Mouse (Mus musculus): ENCODE results near the gene Gm5800. TPM values are rescaled to one million over a fixed set of nuclear protein-coding genes. Genes with fewer than 3 reads are reported as not detected.
"Not testable (repeated sequence)": the region's sequence is repeated elsewhere in the genome, so short reads cannot be mapped to it uniquely, and the experiment has no call there.

Gm5800 gene
- not detected for total RNA-seq (2021)
- long read RNA-seq, experiment 1: 0 reads
- long read RNA-seq, experiment 2: 0 reads

DNA sequence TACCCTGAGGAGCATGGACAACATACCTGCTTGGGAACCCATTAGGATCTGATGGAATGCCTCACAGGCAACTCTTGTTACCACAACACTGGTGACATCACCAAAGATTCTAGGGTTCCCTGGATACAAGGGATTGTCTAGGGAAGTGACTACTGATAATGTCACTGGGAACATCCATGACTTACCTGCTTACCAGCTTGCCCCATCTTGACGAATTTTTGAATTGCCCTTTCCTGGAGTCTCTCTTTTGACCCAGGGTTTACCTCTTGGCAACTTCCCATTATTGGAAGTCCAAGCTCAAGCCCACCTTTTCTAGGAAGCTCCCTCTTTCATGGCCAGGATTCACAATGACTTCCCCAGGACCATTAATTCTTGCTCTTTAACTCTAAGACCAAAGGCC, at the start of gene Gm5800:
Gm5800 (minus strand) TSS at position 101 of the 400 bp plus-strand sequence.
- intact Hi-C loops (cut with DNase I; ENCODE audit: low total_unique reads): no loop called here
- no peak for DNase-seq

DNA sequence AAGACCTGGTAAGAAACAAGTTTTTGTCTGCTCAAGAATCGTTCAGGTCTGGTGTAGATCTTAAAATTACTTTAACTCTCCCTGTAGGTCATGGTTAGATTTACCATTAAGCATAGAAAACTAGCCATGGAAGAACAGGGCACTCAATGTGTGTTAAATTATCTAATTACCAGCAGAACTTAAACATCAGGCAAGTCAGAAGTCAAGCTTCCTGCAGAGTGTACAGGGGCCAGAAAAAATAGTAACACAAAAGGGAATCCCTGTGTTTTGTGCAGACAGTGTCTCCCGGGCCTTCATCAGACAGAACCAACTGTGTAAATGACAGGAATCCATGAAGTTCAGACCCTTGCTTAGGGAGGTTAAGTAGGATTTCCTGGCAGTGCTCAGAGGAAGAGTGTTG, 39.0 kb upstream of the Gm5800 start:
- intact Hi-C loops (cut with DNase I; ENCODE audit: low total_unique reads): no loop called here
- DNase-seq: no peak

DNA sequence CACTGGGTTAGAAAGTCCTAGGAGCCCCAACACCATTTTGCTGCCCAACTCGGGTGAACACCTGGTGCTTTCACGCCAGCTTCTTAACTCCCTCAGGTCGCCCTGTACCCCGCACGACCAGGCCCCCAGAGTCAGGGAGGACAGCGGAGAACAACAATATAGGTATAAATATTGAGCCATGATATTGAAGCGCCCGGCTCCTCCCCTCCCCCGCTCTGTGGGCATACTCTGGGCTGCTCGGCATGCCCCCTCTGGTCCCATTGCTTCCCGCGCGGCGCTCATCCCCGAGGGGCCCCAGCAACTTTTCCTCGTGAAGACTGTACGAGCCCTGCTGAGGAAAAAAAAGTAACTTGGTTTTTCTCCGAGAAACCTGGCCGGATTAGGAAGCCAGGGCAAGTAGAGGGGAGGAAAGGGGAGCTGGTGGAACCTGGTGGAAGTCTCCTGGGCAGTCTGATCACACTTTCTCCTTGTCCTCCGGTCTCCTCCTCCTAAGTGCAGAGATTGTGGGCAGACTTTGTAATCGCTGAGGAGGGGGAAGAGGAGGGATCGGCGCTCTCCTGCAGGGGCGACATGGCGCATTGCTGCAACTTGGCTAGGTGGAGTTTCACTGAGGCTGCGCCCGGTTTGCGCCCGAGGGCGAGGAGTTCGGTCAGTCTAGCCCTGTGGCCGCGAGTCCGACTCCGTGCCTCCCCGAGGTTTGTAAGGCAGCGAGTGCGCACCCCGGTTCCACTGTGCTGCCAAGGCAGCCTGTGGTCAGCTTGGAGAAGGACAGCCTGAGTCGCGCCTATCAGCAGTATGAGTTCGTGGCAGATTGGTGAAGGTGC, 23.6 kb upstream of the Gm5800 start:
- intact Hi-C loops (cut with DNase I; ENCODE audit: low total_unique reads): no loop called here

DNA sequence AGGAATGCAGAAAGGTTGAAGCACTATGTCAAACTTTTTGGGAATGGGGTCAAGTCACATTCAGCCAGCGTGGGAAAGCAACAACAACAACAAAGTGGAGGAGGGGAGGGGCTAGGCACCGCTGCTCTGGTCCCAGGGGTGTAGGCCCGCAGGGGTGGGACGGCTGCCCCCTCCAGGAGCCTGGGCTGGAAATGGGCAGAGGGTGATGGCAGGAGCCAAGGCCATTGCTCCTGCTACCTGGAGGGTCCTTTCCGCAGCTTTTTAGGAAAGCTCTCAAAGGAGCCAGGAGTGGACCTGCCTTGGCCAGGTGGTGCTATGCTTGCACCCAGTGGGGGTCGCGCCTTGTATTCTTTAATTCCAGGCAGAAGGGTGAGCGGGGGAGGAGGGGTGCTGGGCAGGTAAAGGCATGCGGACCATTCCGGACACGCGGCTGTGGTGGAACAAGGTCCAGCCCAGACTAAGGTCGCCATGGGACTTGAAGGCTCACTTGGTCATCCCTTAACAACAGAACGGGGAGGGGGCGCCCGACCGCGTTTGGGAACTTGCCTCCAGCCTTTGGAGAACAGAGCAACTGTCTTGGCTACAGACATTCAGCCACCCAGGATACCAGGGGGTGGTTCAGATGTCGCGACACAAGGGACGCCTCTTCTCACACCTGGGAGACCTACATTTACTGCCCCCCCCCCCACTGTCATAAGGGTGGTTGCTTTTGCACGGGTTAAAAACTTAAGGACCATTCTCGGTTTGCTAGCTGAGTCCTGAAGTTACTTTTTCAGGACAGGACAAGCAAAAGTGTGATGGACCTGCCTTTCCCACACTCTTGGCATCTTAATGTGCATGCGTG, 22.4 kb upstream of the Gm5800 start:
- no peak for DNase-seq
- intact Hi-C loops (cut with DNase I; ENCODE audit: low total_unique reads): no loop called here

More for the DNA sequence above, 23.6 kb upstream of the Gm5800 start:
- no peak for DNase-seq

DNA sequence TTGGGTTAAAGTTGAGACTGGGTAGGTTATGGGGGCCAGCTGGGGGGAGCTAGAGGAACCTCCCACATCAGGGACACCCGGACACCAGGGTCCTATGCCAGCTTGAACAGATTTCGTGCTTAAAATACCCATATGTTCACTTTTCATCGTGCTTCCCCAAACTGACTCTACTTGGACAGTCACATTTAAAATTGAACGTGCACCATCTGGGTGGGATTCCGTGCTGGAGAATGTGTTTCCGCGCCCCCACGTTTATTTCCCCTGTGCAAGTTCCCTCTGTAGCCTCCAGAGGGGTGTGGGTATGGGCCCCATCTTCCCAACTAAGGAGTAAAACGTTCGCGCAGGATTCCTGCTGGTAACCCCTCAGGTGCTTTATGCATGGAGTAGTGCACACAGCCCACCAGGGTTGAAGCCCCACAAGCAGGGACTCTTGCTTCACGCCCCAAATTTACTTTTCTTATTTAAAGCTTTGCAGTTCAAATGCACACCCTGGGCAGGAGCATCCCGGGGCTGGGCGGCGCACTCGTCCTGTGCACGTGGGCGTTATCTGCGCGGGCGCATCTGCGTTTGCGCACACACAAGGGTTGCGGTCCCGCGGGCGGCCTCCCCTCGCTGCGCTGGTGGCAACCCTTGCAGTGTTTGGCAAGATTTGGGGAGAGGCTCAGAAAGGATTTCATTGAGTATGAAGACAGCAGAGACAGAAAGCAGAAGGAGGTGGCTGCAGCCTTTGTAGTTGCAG, 21.6 kb upstream of the Gm5800 start:
- no peak for DNase-seq
- intact Hi-C loops (cut with DNase I; ENCODE audit: low total_unique reads): no loop called here

DNA sequence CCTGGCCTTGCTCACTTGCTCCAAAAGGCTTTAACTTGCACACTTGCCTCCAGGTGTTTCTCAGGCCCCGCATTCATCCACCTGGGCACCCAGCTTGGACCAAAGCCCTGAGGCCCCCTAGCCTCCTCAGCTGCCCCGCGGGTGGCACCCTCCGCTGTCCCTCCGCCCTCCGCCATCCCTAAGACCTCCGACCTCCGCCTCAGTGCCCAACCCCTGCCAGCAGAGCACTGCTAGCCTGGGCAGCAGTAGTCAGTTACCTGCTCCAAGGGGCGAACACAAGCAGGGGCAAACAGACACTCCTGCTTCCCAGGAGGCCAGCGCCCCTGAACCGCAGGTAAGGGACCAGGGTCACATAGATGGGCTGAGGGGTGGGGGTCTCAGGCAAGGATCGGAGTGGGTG, 21.0 kb upstream of the Gm5800 start:
- intact Hi-C loops (cut with DNase I; ENCODE audit: low total_unique reads): no loop called here
- no peak for DNase-seq

DNA sequence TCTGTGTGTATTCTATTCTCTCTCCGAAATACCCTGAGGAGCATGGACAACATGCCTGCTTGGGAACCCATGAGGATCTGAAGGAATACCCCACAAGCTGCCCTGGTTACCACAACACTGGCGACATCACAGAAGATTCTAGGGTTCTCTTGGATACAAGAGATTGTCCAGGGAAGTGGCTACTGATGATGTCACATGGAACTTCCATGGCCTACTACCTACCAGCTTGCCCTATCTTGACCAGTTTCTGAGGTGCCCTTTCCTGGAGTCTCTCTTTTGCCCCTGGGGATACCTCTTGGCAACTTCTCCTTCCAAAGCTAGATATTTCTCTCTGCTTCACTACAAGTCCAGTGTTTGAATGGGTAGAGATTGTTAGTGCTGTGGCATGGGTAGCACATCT, 21.6 kb downstream of the Gm5800 start, which contains the start of gene Gm17079:
Gm17079 (minus strand) TSS at position 101 of the 400 bp plus-strand sequence.
- DNase-seq; intact Hi-C loops (cut with DNase I; ENCODE audit: low total_unique reads): not testable (repeated sequence)

DNA sequence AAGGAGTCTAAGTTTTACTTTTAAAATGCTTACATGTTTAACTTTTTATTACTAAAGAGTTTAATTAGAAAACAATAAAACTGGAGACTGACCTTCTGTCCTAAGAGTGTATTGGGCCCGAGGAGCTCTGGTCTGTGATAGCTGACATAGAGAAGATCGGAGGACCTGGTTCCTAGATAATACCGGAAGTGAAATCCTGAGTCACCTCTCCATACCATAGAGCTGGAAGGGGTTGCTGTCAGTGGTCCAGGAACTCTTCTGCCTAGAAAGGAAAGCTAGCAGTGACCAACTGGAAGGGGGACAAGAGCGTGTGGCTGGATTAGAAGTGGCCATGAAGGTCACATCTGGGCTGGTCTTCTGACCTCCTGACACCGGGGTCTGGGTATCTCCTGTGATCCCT, 39.7 kb downstream of the Gm5800 start:
- intact Hi-C loops (cut with DNase I; ENCODE audit: low total_unique reads): no loop called here
- no peak for DNase-seq

Other genes starting within 250 kb of the Gm5800 start
- not detected for gene Gm5622, start 164.4 kb downstream of the Gm5800 start, total RNA-seq (2021)
- gene Gm17175, start 143.1 kb downstream of the Gm5800 start, total RNA-seq (2021): not detected
- not detected for gene Gm17174, start 125.0 kb downstream of the Gm5800 start, total RNA-seq (2021)
- gene Gm17078, start 105.9 kb downstream of the Gm5800 start, total RNA-seq (2021): not detected
- gene Gm4181, start 81.5 kb downstream of the Gm5800 start, total RNA-seq (2021): not detected
- not detected for gene Gm17079, start 21.7 kb downstream of the Gm5800 start, total RNA-seq (2021)
- gene Ang4, start 56.4 kb upstream of the Gm5800 start, total RNA-seq (2021): not detected
- gene AY358078, start 82.9 kb upstream of the Gm5800 start, total RNA-seq (2021): not detected
- gene Ear6, start 136.5 kb upstream of the Gm5800 start, total RNA-seq (2021): not detected
- 10 to 100 TPM in 1 of 2 experiments, 1 to 10 TPM in 1; 8.3 to 13.1 TPM for gene Mettl17, start 167.7 kb upstream of the Gm5800 start, total RNA-seq (2021)
- under 1 TPM; 0.31 to 0.37 TPM for gene Slc39a2, start 175.7 kb upstream of the Gm5800 start, total RNA-seq (2021)
- 1,000 to 10,000 TPM in 1 of 2 experiments, 100 to 1,000 TPM in 1; 964 to 1,110 TPM for gene Ndrg2, start 197.0 kb upstream of the Gm5800 start, total RNA-seq (2021)
- gene Tppp2, start 201.2 kb upstream of the Gm5800 start, total RNA-seq (2021): under 1 TPM in 1 of 2 experiments, not detected in 1; 0.35 TPM
- not detected for gene Rnase13, start 205.6 kb upstream of the Gm5800 start, total RNA-seq (2021)

Data from gastrocnemius, postnatal 14 days (tissue).